Mouse (Mus musculus) kidney, postnatal 10 days (tissue): Measurements from ENCODE around the gene Ptpa.
"Not testable (repeated sequence)": the region's sequence is repeated elsewhere in the genome, so short reads cannot be mapped to it uniquely, and the experiment has no call there.

ENCODE experiments used
- DNase-seq: peaks from one replicate; pipeline ENCODE4 v3.0.0; 2021; ENCODE audit warnings: mixed read lengths

Gene Ptpa

DNA sequence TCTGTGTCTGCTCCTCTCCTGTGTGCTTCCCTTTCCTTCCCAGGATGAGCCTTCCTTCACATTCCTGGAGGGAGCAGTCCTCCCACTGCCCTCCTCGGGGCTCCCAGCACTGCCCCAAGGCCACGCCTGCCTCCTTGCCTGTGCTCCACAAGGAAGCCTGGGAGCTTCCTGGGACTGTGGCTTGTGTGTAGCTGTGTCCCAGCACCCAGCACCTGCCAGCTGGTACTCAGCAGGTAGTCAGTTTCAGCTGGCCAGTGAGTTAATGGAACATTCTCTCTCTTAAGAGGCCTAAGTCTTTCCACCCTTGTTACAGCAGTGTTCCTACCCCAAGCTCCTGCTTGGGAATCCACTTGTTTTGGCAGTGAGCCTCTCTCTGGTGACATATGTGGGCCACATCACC, 13.0 kb upstream of the Ptpa start:
- DNase-seq, result no peak

DNA sequence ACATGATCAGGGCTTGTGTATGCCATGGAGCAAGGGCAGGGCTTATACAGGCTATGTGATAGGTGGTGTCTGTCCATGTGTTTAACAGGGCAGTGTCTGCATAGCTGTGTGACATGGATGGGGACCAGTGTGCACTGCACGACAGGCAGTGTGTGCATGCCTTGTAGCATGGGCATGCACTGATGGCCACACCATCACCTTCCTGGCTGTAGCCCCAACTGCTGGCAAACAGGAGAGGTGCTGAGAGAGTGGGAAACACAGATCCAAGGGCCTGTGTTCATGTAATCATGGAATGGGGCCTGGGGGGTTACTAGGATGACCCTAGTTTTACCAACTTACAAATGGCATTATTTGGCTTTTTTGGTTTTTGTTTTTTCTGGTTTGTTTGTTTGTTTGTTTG, 12.0 kb upstream of the Ptpa start:
- no peak for DNase-seq

DNA sequence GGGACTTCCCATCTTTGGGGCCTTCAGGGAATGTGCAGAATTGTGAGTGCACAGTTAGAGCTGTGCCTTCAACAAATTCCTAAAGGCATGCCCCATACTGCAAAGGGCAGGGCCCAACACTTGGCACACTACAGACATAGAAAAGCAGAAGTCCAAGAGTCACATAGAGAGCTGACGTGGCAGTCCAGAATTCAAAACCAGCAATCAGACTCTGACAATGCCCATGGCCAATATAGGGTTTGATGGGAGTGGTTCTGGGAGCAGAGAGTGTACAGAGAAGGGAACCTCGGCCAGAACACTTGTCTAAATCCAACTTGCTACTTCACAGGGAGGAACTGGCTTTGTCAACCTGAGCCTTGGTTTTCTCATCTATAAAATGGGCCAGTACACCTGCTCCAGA, 8.6 kb upstream of the Ptpa start:
- no peak for DNase-seq

DNA sequence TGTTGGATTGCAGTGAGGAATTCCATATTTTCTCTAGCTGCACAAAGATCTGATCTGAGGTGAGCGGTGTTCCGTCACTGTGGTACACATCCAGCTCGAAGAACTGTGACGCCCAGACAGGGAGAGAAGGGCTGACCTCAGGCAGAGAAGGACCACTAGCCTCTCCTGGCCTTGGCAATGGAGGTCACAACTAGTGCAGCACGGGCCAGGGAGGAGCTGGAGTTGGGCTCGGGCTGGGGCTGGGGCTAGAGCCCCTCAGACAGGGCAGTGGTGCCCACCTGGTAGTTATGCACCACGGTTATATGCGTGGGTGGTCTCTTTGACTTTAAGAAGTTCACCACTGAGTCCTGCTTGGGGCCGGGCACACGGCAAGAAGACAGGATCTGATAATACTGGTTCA, 8.1 kb upstream of the Ptpa start:
- DNase-seq, result no peak

DNA sequence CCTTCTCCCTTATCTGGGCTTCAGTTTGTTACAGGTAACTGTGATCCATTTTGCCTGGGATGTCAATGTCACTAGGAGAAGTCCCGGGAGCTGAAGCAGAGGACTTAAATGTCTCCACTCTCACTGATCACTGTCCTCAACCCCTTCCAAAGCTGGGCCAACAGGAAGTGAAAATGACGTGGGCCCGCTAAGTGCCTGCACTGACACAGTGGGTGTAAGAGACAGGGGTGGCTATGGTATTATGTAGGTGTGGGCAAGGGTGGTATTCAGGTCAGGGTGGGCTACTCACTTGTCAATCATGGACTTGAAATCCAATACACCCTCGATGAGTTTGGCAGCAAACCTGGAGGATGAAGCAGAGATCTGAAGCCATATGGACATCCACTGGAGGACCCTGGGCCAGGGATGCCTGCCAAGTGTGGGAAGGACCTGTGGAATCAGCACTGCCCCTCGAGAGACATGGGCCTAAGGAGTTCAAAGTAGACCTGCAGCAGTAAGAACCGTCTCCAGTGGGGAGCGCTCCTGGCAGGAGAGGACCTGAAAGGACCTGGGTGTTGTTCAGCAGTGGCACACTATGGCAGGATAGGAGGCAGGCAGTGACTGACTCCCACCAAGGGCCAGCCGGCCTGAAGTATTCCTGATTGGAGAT, 7.3 kb upstream of the Ptpa start:
- DNase-seq, result no peak

DNA sequence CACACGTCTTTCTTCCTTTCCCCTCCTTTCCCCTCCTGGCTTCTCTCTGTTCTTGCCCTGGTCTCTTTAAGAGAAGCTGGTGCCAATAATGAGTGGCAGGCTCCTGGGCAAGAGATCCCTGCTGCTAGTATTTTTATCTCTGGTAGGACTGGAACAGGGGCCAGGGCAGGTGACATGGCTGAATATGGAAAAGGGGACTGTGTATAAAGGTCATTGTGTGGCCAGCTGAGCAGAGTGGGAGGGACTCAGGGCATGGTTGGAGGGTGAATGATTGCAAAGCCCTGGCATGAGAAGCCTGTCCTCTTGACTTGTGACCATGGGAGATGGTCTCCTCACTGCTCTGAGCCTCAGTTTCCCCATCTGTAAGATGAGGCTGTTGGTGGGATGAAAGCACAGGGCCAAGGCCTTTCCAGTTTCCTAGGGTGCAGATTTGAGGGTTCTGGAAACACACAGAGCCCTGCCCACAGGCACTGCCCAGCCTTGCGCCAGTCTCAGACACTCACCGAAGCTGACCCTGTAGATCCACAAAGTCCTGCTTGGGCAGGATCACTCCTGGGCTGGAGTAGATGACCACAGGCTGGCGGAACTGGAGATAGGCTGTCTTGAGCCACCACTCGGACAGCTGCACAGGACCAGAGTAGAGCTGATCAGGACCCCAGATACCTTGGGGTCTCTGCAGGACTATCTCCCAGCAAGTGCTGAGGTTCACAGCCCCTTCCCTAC, 6.2 kb upstream of the Ptpa start:
- peak; percentile 41 for DNase-seq

DNA sequence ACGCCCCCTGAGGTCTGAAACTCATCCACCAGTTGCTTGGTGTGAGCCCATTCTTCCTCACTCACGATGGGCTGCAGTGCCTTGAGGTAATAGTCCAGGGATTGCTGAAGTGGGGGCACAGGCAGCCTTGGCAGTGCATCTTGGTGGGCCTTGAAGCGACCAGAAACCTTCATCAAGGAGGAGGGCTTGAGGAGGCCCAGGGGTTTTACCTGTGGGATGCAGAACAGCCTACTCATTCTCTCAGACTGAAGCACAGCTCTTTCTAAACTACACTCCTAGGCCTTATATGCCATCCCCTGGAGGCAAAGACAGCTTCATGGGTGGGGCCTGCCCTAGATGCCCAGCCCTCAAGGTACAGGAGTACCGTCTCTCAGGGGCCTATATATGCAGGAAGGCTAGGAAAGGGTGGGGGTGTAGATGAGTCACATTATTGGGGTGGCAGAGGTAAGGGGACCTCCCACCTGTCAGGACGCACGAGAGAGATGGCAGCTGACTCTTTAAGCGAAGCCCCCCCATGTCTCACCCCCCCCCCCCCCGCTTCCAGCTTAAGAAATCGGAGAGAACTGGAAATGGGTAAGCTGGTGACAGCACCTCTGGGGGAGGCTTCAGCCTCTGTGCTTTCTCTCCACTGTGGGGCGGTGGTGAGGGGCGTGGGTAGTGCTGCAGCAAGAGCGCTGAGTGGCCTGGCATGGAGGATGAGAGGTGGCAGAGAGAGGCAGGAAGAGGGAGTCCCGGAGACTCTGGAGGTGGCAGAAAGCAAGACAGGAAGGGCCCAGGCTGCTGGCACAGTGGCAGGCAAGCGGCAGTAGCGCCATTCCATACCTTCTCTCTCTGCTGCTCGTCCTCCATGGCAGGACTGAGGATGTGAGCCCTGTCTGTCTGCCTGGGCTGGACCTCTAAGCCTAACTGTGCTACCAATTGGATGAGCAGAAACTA, 2.5 kb upstream of the Ptpa start:
- DNase-seq, result no peak

DNA sequence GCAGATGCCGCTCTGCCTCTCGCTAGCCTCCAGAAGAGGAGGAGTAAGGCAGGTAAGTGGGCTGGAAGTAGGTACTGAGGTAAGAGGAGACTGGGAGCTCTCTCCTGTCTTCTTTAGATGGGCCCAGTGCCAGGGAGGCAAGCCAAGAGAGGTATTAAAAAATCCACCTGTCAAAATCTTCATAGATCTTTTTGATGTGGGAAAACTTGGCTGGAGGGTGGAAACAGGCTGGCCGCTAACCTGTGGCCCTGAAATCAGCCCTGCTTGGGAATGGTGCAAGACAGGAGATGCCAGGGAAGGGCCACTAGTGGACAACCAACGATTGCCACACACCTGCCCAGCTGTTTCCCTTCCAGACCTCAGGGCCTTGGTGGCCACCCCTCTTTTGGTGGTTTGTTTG, 1.7 kb upstream of the Ptpa start:
- no peak for DNase-seq

DNA sequence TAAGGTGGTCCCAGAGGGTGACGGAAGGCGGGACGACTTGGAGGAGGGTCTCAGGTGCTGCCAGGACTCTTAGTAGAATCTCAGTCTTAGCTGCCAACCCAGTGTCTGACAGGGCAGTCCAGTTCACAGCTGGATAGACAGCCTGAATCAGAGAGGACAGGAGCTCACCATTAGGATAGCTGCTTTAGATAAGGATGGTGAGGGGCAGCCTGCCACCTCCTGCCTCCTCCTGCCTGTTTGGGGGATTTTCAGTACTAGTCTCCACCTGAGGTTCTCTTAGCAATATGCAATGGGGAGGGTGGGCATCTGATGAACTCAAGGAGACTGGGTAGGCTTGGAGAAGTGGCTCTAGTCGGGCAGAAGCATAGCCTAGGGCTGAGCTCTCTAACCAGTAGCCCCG, 1.2 kb upstream of the Ptpa start:
- DNase-seq, result no peak

DNA sequence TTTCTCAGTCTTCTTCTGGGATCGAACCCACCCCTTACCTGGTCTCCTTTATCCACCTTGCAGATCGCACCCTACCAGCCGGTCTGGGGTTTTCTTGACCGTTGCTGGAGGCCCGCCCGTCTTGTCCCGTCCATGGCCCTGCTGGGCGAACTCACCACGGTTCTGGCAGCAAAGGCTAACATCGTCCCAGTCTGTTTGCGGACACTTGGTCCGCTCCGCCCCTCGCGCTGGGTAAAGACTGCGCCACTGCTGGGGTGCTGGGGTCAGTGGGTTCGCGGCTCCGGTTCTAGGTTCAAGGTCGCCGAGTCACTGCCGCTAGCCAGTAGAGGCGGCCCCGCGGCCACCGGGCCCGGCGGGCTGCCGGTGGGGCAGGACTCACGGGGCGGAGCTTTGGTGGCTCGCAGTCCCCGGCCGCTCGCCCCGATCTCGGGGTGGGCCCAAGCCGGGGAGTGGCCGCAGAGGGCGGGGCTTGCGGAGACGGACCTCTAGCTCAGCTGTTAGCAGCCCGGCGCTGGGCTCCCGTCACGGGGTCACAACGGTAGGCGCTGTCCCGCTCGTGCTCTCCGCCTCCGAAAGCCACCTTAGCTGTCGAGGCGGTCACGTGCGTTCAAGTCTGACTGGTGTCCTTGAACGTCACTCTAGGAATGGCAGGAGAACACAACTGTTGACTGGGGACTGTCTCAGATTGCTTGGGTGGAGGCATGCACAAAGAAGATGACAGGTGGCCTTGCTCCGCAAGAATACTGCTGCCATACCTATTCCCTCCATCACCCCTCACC, 493 bp upstream of the Ptpa start, which contains the start of gene Crat:
Crat (minus strand) TSS at position 657 of the 779 bp plus-strand sequence.
- peak; percentile 97 for DNase-seq

DNA sequence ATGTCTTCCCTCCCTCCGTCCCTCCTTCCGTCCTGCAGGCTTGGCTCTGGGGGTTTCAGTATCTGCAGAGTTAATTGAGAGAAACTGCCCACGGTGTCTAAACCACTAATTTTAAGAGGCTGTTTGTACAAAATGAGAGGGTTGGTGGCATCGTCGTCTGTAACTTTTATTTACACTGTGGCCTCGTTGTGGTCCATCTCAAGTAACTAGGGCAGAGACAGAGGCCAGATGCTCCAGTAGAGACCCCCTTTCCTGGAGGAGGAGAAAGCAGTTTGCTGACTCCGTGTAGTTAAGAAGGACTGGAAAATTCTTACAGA, 768 bp downstream of the Ptpa start:
- no peak for DNase-seq

DNA sequence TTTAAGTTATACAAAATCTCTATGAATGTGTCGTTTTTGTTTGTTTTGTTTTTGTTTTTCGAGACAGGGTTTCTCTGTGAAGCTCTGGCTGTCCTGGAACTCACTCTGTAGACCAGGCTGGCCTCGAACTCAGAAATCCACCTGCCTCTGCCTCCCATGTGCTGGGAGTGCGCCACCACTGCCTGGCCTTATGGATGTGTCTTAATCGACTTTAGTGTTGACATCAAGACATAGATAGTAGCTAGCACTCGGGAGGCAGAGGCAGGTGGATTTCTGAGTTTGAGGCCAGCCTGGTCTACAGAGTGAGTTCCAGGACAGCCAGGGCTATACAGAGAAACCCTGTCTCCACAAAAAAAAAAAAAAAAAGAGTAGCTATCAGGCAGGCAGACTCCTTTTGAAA, 1.3 kb downstream of the Ptpa start:
- not testable (repeated sequence) for DNase-seq

DNA sequence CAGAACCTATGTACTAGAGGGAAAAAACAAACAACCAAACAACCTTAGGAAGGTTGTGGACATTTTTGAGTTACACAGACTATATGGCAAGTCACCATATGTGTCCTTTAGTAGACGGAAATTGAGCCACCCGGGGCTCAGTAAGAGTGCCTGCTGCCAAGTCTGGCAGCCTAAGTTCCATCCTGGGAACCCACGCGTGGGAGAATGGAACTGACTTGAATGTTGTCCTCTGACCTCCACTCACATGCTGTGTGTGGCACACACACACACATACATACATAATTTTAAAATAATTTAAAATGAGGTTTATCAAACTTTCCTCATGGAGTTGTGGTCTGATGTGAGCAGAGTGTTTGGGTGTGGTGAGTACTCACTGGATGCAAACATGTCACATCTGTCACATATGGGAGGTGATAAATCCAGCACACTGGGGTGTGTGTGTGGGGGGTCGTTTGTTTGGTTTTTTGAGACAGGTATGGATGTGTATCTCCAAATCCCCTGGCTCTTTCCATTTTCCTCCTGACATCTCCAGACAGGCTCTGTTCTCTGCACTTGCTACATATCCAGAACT, 1.8 kb downstream of the Ptpa start:
- no peak for DNase-seq

DNA sequence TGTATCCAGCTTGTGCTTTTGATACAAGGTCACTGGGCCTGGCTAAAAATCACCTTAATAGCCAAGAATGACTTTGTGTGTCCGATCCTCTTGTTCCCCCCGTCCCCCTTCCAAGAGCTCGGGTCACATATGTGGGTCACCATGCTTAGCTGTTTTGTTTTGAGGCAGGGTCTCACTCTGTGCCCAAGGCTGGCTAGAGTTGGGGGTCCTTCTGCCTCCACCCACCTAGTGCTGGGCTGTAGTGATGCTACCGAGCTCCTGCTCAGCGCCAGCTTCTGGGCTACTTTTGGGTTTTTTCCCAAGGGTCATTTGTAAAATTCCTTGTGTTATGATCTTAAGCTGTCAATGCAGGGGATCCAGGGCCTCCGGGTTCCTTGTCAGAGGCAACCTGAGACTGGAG, 2.4 kb downstream of the Ptpa start:
- DNase-seq, result no peak

DNA sequence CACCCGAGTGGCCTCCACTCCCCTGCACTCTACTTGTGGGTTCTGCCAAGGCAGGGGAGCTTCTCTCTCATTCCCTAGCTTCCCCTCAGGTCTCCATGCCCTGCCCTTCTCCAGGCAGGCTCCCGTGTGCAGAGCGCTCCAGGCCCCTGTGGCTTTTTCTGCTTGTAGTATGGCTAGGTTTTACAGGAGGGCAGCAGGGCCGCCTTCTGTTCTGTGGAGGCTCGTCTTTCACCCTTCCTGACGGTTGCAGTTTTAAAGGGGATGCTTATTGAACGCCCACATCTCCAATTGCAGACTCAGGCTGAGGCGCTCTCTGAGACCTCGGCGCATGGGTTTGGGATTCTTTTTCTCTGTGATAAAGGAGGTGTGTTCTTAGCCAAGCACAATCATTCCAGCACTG, 3.3 kb downstream of the Ptpa start:
- no peak for DNase-seq

DNA sequence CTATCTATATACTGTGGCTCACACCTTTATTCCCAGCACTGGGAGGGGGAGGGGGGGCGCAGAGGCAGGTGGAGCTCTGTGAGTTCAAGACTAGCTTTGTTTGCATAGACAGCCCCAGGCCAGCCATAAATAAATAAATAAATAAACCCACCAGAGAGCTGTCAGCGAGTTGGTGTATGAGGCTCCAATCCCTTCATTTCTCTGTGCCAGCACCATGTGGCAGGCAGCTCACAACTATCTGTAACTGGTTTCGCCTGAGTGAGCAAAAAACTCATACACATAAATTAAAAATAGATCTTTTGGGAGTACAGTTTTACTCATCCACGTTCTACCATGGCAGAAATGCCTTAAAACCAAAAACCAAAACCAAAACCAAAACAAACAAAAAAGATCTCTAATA, 5.6 kb downstream of the Ptpa start:
- DNase-seq, result no peak

DNA sequence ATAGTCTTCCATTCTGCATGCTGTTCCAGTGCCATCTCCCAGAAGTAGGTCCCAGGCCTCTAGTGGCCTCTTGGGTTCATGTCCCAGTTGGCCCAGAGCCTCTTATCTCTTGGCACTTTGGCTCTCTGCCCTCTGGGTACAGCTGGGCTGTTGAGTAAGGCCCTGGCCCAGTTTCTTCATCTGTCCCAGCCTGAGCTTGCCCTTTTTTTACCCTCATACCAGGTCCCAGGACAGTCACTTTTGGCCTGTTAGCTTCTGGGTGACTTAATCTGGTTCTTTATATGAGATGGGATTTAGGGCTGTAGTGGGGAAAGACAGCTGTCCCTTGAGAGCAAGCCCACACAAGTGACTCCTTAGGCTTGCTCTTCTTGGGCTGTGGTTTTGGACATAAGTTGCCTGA, 13.3 kb downstream of the Ptpa start:
- DNase-seq, result no peak

DNA sequence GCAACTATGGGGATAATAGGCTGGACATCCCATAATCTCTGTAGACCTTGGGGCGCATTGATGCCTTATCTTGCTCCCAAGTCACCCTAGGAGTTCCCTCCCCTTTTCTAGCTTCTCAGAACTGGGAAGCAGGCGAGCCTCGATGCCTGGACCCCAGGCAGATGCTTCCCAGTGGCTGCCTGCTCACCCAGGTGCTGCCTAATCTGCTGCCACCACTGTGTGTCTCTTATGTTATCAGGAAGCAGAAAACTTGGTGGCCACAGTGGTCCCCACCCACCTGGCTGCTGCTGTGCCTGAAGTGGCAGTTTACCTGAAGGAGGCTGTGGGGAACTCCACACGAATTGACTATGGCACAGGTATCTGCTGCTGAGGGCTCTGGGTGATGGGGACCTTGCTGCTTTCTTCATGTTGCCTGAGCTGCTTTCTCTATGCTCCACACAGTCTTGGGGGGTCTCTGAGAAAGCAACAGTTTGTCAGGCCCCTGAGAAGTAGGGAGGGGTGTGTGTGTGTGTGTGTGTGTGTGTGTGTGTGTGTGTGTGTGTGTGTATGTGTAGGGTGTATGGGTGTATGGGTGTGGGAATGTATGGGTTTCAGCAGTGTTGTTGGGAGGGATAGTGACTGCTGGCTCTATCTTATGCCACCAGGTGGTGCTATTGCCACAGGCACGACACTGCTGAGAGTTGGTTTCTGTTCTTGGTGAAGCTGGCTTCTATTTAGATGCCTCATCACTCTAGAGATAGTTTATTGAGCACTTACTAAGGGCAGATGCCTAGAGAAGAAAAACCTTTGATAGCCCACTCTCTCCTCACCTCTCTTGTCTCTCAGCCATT, 19.7 kb downstream of the Ptpa start:
- DNase-seq, result peak; percentile 84

DNA sequence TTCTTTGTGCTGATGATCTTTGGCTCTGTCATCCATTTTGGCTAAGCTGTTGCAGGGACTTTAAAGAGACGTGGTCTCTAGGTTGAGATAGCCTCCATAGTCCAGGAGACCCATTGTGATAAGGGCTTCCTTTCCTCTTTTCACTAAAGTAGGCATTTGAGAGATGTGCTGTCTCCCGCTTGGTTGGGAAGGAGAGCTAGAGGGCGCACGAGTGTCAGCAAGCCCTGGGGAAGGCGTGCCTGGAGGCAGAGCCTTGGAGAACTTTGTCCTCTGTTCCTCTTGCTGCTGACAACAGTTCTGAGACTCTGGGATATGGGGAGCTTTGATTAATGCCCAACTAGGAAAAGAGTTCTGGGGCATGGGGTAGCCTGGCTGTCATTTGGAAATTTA, 20.3 kb downstream of the Ptpa start:
- peak; percentile 86 for DNase-seq

DNA sequence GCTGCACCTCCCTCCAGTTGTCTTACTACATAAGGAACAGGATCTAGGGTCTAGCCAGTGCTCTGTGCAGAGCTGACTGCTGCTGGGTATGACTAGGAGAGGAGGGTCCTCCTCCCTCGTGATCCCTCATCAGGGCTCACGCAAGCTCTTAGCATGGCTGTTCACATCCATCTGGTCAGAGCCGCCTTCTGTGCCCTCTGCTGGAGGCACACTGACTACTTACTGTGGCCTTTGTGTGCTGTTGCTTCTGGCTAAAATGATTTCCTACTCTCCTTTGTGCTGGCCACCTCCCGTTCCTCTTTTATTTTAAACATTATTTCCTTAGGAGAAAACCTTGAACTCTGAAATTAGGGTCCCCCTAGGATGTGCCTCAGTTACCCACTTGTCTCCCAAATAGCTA, 21.0 kb downstream of the Ptpa start:
- no peak for DNase-seq

DNA sequence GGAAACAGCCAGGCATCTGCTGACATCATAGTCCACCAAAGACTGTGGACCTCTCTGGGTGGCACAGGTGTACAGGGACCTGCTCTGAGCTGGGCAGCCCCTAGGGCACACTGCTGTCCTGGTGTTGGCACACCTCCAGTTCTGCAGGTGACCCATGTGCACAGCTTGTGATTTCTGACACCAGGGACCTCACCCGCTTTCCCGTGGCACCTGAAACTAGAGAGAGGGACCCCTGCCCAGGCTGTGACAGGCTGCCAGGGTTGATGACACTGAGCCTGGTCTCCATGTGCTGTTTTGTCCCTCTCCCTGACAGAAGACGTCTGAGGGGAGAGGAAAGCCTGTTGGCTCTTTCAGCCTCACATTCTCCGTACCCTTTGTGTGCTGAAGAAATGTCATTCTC, 22.0 kb downstream of the Ptpa start:
- no peak for DNase-seq

DNA sequence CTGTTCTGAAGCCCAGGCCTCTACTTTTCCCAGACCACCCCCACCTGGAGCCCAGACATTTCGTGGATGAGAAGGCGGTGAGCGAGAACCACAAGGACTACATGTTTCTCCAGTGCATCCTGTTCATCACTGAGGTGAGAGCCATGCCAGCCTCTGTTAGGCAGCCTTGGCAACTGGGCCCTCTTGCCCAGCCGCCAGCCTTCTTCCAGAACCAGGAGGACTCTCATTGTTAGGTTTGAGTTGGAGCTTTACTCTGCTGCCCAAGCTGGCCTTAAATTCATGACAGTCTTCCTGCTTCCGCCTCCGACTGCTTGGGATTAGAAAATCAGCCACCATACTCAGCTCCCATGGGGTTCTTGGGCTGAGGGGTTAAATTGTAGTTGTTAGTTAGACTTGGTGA, 23.8 kb downstream of the Ptpa start:
- DNase-seq, result no peak
